Mouse (Mus musculus) frontal cortex, adult 2 months (tissue): ENCODE measurements around the gene Rap1gap2. TPM values are rescaled to one million over a fixed set of nuclear protein-coding genes. Genes with fewer than 3 reads are reported as not detected.

ENCODE experiments used
- DNase-seq, 2 experiments: peaks; one replicate each; pipeline ENCODE4 v3.0.0; 2022; ENCODE audit warnings: low spot score in 1 of 2; ENCODE audit errors: extremely low spot score in 1 of 2
- polyA plus RNA-seq: library from polyadenylated mRNA; depleted of rRNA; stranded (reverse); fragments of >200 nt; gene quantifications from 2 replicates; pipeline ENCODE4 v1.2.3, GENCODE M21; 2012; rRNA removed

Rap1gap2 gene
- 114 and 115 TPM in 2 replicates for polyA plus RNA-seq

- DNase-seq = peak in 1 of 2 experiments; percentile 32
Observed at GRCm38 (mm10) chr11:74610545-74611176, at the start of gene Rap1gap2. Gene Rap1gap2 (minus strand): TSS chr11:74610915.

DNA sequence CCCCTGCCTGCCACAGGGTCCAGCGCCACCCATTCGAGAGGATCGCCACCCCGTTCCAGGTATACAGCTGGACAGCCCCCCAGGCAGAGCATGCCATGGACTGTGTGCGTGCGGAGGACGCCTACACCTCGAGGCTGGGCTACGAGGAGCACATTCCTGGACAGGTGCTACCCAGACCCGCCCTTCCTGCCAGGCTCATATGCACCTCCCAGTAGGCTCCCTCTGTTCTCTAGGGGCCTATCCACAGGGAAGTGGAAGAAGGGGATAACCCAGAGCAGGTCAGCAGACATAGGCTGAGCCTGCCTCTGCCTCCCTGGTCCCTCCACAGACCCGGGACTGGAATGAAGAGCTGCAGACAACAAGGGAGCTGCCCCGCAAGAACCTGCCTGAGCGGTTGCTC is 49.6 kb upstream of the Rap1gap2 start:
- DNase-seq = no peak

DNA sequence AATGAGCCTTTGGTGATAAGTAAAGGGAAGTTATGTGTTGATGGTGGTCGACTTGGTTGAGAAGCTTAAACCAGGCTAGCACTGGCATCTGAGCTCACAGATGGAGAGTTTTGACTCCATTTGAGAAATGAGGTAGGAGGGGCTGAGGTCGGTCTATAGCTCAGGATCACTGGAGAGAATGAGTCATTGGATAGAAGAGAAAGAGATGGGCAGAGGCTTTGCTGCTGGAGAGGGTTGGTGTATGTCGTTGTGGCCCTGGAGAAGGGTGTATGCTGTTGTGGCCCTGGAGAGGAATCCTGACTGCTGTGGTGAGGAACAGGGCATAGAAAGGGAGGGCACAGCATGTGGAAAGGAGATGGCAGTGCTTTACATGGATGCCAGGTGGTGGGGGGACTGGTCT is 45.2 kb upstream of the Rap1gap2 start:
- no peak for DNase-seq

DNA sequence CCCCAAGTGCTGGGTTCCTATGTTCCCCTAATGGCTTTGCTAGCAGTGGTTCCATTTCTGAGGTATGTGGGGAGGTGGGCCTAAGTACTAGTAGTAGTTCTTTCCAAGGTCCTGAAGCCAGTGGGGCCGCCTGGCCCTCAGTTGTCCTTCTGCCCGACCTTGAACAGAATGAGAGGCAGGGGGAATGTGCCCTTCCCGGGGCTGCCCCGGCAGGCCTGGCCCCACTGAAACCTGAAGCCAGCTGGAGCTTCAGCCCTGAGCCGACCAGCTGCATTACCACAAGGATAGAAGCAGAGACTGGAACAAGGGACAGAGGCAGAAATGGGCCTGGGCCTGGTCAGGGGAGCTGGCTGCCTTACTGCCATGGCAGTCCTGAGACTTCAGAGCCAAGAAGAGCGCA is 42.7 kb upstream of the Rap1gap2 start:
- DNase-seq = no peak

DNA sequence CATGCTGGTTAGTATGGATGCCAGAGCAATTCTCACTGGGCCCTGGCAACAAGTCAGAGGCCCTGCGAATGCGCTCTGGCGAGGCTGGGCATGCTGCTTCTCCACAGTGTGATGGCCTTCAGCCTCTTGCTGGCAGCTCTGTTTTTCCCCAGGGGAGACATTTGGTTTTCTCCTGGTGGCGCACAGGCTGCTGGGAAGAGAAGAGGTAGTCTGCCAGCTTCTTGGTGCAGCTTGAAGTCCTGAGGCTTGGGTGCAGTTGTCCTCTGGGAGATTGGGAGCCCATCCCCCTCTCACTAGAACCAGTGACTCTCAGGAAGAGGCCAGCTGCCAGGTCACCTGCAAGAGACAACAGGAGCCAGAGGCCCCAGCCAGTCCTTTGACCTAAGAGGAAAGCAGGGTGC is 42.1 kb upstream of the Rap1gap2 start:
- no peak for DNase-seq

GRCm38 (mm10) chr11:74650576-74651100 is 39.9 kb upstream of the Rap1gap2 start:
- no peak for DNase-seq

DNA sequence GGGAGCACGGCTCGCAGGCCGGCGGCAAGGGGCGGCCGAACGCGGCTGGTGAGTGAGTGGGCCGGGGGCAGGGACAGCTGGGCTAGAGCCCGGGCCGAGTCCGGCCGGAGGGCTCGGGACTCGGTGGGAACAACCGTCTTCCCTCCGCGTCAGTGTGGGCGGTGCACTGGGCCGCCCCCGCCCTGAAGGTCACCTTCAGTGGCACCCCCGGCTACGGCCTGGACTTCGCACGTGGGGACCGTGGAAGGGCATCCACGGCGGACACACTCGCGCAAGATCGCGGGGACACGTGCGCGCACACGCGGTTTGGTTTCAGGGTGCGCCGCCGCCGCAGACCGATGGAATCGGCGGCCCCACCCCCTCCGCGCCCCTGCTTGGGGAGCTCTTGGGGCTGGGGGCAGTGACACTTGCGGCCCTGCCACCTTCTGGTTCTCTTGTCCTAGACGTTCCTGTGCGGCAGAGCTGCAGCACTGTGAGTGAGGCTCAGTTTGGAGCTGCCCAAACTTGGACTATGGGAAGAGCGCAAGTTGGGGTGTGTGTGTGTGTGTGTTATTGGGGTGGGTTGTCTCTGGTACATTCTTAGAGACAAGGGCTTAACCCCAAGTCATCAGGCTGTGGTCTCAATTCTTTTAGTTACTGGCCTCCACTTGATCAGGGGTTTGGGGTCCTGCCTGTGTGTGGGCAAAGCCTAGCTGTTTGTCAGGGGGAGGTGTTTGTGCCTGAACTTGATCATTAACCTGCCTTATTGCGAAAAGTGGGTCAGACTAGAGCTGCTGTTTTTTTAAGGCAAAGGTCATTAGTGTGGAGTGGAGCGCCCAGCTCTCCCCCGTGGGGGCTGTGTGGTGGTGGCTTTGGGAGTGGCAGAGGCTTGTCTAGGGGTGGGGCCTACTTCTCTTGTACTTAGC is 39.2 kb upstream of the Rap1gap2 start:
- peak in 1 of 2 experiments; percentile 24 for DNase-seq

DNA sequence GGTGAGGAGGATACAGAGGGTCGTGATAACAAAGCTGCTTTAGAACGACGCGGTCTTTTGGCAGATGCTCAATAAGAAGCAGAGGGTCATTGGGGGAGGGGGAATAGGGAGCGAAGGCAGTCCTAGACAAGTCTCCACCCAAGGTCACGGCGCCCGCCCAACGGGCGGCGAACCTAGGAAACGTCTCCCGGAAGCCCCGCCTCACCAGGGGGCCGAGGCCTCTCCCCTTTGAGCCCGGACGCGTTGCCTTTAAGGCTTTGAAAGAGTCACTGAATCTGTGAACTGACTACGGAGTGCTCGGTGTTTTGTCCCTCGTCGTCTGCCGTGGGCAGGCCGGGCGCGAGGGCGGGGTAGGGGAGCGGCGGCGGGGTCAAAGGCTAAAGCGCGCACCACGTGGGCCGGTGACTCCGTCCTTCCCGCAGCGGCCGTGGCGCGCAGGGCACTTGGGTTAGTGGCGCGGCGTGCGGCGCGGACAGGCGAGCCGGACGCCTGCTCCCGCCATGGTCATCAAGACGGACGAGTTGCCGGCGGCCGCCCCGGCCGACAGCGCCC is 38.5 kb upstream of the Rap1gap2 start, which contains the start of gene Cluh:
Gene Cluh (plus strand): TSS at position 401 of the 552 bp plus-strand sequence.
- peak; percentile 95 to 98 for DNase-seq

GRCm38 (mm10) chr11:74648676-74649075 is 38.0 kb upstream of the Rap1gap2 start:
- DNase-seq = no peak

DNA sequence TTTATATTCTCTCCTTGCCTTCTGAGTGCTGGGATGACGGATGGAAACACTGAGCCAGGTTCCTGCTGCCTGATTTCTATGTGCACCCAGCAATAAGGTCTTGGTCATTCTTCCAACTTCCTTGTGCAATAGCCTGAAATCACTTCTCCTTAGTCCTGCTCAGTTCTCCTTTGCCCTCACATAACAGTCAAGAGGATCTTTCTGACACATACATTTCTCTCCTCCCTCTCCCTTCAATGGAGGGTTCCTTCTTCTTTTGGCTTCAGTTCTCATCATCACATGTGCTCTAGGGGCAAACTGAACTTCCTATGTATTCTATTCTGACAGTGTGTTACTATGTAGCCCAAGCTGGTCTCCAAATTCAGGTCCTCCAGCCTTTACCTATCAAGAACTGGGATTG is 37.3 kb upstream of the Rap1gap2 start:
- no peak for DNase-seq

- no peak for DNase-seq
Observed at GRCm38 (mm10) chr11:74639628-74640027, 28.9 kb upstream of the Rap1gap2 start.

- DNase-seq = no peak
Observed at GRCm38 (mm10) chr11:74638791-74639411, 28.2 kb upstream of the Rap1gap2 start.

GRCm38 (mm10) chr11:74637971-74638790 is 27.5 kb upstream of the Rap1gap2 start:
- DNase-seq = peak; percentile 43 to 73

- DNase-seq = no peak
Observed at GRCm38 (mm10) chr11:74637486-74637885, 26.8 kb upstream of the Rap1gap2 start.

- DNase-seq = peak in 1 of 2 experiments; percentile 88
Observed at GRCm38 (mm10) chr11:74634490-74635275, 24.0 kb upstream of the Rap1gap2 start.

- no peak for DNase-seq
Observed at GRCm38 (mm10) chr11:74631880-74632789, 21.4 kb upstream of the Rap1gap2 start.

GRCm38 (mm10) chr11:74627481-74627880 is 16.8 kb upstream of the Rap1gap2 start:
- no peak for DNase-seq

DNA sequence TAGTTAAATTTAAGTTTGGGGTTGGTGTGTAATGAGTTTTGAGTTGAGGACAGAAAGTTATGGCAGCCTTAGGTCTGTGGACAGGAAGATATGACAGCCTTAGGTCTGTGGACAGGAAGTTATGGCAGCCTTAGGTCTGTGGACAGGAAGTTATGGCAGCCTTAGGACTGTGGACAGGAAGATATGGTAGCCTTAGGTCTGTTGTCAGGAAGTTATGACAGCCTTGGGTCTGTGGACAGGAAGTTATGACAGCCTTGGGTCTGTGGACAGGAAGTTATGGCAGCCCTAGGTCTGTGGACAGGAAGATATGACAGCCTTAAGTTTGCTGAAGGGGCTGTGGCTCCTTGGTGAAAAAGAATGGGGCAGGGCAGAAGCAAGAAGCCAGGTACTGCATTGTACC is 14.6 kb upstream of the Rap1gap2 start:
- no peak for DNase-seq
